Mouse (Mus musculus) embryonic fibroblast, embryonic 13.5 days (primary cell): ENCODE results near the gene Med26. TPM values are rescaled to one million over a fixed set of nuclear protein-coding genes. Genes with fewer than 3 reads are reported as not detected.

Source experiments
- H3K27ac ChIP-seq: 2 replicates; pipeline ENCODE4 v1.5.1; 2012; ENCODE audit warnings: low read length, control low read depth, inconsistent platforms; ENCODE audit not compliant: insufficient read depth
- H3K4me1 ChIP-seq: 2 replicates; pipeline ENCODE4 v1.6.1; 2011; ENCODE audit warnings: low read length; ENCODE audit not compliant: control insufficient read depth, insufficient read depth
- H3K4me3 ChIP-seq: 2 replicates; pipeline ENCODE4 v1.5.1; 2011; ENCODE audit warnings: mild to moderate bottlenecking, control low read depth, low read length; ENCODE audit not compliant: insufficient read depth
- CTCF ChIP-seq: IDR thresholded peaks from 2 replicates; pipeline ENCODE4 v1.5.1; 2011; ENCODE audit warnings: mild to moderate bottlenecking, control low read depth, low read length, moderate library complexity, borderline replicate concordance; ENCODE audit not compliant: insufficient read depth
- POLR2A ChIP-seq: IDR thresholded peaks from 2 replicates; pipeline ENCODE4 v1.6.1; 2011; ENCODE audit warnings: low read depth, mild to moderate bottlenecking, control low read depth, low read length, moderate library complexity
- polyA plus RNA-seq: library from polyadenylated mRNA; stranded (reverse); fragments of >200 nt; gene quantifications from 2 replicates; pipeline ENCODE4 v1.2.4, GENCODE M21; 2011; ENCODE audit warnings: low read depth; ENCODE audit not compliant: missing spikeins, insufficient read length

Gene Med26
- polyA plus RNA-seq, 1 experiment, result 7.5 TPM

- H3K4me1 ChIP-seq, result no peaks in the 10 kb centered on the region
- TF ChIP-seq POLR2A (no peak), CTCF (no peak)
- H3K27ac ChIP-seq, result peak overlapping the region; percentile 59
- H3K4me3 ChIP-seq, result peak overlapping the region; percentile 87
These were observed 709 bp upstream of the Med26 start for GRCm38 (mm10) chr8:72548644-72549313.

GRCm38 (mm10) chr8:72547122-72547801 lies 808 bp downstream of the Med26 start:
- no peak for TF ChIP-seq POLR2A
- no peak for TF ChIP-seq CTCF
- H3K4me1 ChIP-seq, result no peaks in the 10 kb centered on the region
- H3K27ac ChIP-seq, result no peak overlapping the region
- H3K4me3 ChIP-seq, result peak overlapping the region; percentile 99

GRCm38 (mm10) chr8:72539234-72539633 lies 8.8 kb downstream of the Med26 start:
- TF ChIP-seq POLR2A (no peak), CTCF (no peak; the same call in 1 of the 2 replicates)
- Histone ChIP-seq H3K4me1 (peaks cover 3% of the 10 kb centered on the region; the same call in 1 of the 2 replicates), H3K4me3 (no peak overlapping the region), H3K27ac (no peak overlapping the region)

- TF ChIP-seq CTCF, result no peak
- no peak for TF ChIP-seq POLR2A
- no peak overlapping the region for H3K4me3 ChIP-seq
- no peak overlapping the region for H3K27ac ChIP-seq
- peaks cover 3% of the 10 kb centered on the region for H3K4me1 ChIP-seq
These were observed 13.2 kb downstream of the Med26 start for GRCm38 (mm10) chr8:72534888-72535287.

GRCm38 (mm10) chr8:72532103-72532502 lies 16.0 kb downstream of the Med26 start:
- Histone ChIP-seq H3K27ac (no peak overlapping the region), H3K4me1 (peaks cover 3% of the 10 kb centered on the region), H3K4me3 (no peak overlapping the region)
- TF ChIP-seq POLR2A, result no peak

- Histone ChIP-seq H3K4me3 (no peak overlapping the region), H3K27ac (no peak overlapping the region), H3K4me1 (no peaks in the 10 kb centered on the region)
- no peak for TF ChIP-seq POLR2A
- TF ChIP-seq CTCF, result no peak
These were observed 26.2 kb downstream of the Med26 start for GRCm38 (mm10) chr8:72521888-72522287.

- Histone ChIP-seq H3K4me1 (no peaks in the 10 kb centered on the region), H3K27ac (no peak overlapping the region), H3K4me3 (no peak overlapping the region)
- no peak for TF ChIP-seq POLR2A
- no peak for TF ChIP-seq CTCF
These were observed 30.6 kb downstream of the Med26 start for GRCm38 (mm10) chr8:72517421-72517988.

- Histone ChIP-seq H3K4me1 (0 out of 2 replicates have a peak, but pooled peaks cover 3% of the 10 kb centered on the region), H3K27ac (no peak overlapping the region), H3K4me3 (no peak overlapping the region)
- TF ChIP-seq CTCF, result no peak
These were observed 34.9 kb downstream of the Med26 start for GRCm38 (mm10) chr8:72513158-72513557.

GRCm38 (mm10) chr8:72512648-72513047 lies 35.4 kb downstream of the Med26 start:
- H3K4me3 ChIP-seq, result no peak overlapping the region
- no peak for TF ChIP-seq CTCF
- no peak for TF ChIP-seq POLR2A
- H3K4me1 ChIP-seq, result 0 out of 2 replicates have a peak, but pooled peaks cover 4% of the 10 kb centered on the region
- H3K27ac ChIP-seq, result no peak overlapping the region

- Histone ChIP-seq H3K27ac (no peak overlapping the region), H3K4me3 (no peak overlapping the region), H3K4me1 (0 out of 2 replicates have a peak, but pooled peaks cover 5% of the 10 kb centered on the region)
- TF ChIP-seq POLR2A (no peak), CTCF (no peak)
These were observed 40.6 kb downstream of the Med26 start for GRCm38 (mm10) chr8:72507505-72507904.
